Mouse (Mus musculus): ENCODE data around the gene Ddx23. TPM values are rescaled to one million over a fixed set of nuclear protein-coding genes. Genes with fewer than 3 reads are reported as not detected.
A peak's percentile ranks its signal among the peaks of the same experiment; 100 is the strongest.

The Ddx23 gene
- polyA plus RNA-seq, 1 experiment from 2014 or later = 33.0 TPM

DNA sequence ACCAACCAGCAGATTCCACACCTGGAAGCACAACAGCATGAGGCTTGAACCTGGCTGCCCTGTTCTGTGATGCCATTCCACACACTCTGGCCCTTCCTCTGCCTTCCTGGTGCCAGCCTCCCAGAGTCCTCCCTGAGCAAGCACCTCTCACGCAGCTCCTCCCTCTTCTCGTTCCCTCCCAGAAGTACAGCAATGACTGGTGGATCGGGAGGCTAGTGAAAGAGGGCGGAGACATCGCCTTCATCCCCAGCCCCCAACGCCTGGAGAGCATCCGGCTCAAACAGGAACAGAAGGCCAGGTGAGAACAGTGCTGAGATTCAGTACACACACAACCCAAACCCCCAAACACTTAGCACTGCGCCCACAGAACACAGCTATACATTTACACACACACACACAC lies 22.5 kb downstream of the Ddx23 start:
- H3K4me2 ChIP-seq (replicated peaks; ENCODE audit: low read depth, low read length) = no peak overlapping the region
- H3K9ac ChIP-seq (ENCODE audit: low read depth, low read length) = no peak overlapping the region
- no peaks in the 10 kb centered on the region for H3K9me3 ChIP-seq (ENCODE audit: control insufficient read depth, low read length)
- no peak overlapping the region for H3K4me3 ChIP-seq (ENCODE audit: low read depth, low read length)
- no peak overlapping the region for H3K27ac ChIP-seq (ENCODE audit: low read depth, low read length)
- no peaks in the 10 kb centered on the region for H3K27me3 ChIP-seq (ENCODE audit: control insufficient read depth, insufficient read depth, low read length)
- DNase-seq (ENCODE audit: low spot score) (no peak), ATAC-seq (ENCODE audit: low FRiP score) (no peak)
- WGBS = 47% methylated on average over 8 of the region's 8 CpGs
- H3K36me3 ChIP-seq (ENCODE audit: control insufficient read depth, insufficient read depth, low read length) = peaks cover 16% of the 10 kb centered on the region
- H3K4me1 ChIP-seq (replicated peaks; ENCODE audit: control insufficient read depth, insufficient read depth, low read length) = peaks cover 9% of the 10 kb centered on the region

DNA sequence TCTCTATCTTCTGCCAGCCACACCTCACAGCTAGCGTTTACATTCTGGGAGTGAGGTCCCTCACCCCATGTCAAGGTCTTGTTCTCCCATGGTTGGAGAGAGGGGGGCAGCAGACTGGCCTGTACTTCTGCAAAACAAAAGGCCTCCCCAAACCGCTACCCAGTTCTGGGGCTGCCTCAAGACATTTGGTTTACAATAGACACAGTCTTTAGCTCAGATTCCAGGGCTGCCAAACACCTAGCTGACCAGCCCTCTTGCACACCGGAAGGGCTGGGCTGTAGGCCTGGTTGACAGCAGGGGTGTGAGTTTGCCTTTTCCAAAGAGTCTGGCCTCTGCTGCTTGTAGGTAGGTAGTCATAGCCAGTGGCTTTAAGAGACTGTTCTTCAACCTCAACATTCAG lies 25.5 kb downstream of the Ddx23 start:
- 24% methylated on average over 3 of the region's 3 CpGs for WGBS
- no peak for DNase-seq (ENCODE audit: low spot score)
- Histone ChIP-seq H3K4me2 (replicated peaks; ENCODE audit: low read depth, low read length) (no peak overlapping the region), H3K4me1 (replicated peaks; ENCODE audit: control insufficient read depth, insufficient read depth, low read length) (peaks cover 19% of the 10 kb centered on the region), H3K9me3 (ENCODE audit: control insufficient read depth, low read length) (no peaks in the 10 kb centered on the region), H3K4me3 (ENCODE audit: low read depth, low read length) (no peak overlapping the region), H3K36me3 (ENCODE audit: control insufficient read depth, insufficient read depth, low read length) (peaks cover 5% of the 10 kb centered on the region; the same call in 1 of the 2 replicates), H3K27ac (ENCODE audit: low read depth, low read length) (no peak overlapping the region), H3K27me3 (ENCODE audit: control insufficient read depth, insufficient read depth, low read length) (peaks cover 8% of the 10 kb centered on the region), H3K9ac (ENCODE audit: low read depth, low read length) (no peak overlapping the region)
- ATAC-seq (ENCODE audit: low FRiP score) = no peak

- H3K4me3 ChIP-seq (ENCODE audit: low read depth, low read length) = peak overlapping the region; percentile 76
- H3K27ac ChIP-seq (ENCODE audit: low read depth, low read length) = no peak overlapping the region
- ATAC-seq (ENCODE audit: low FRiP score) (no peak), DNase-seq (ENCODE audit: low spot score) (no peak)
- no peaks in the 10 kb centered on the region for H3K9me3 ChIP-seq (ENCODE audit: control insufficient read depth, low read length)
- H3K4me2 ChIP-seq (replicated peaks; ENCODE audit: low read depth, low read length) = peak overlapping the region; percentile 81
- peaks cover 3% of the 10 kb centered on the region; the same call in 1 of the 2 replicates for H3K36me3 ChIP-seq (ENCODE audit: control insufficient read depth, insufficient read depth, low read length)
- peak overlapping the region; percentile 4; the same call in 1 of the 2 replicates for H3K9ac ChIP-seq (ENCODE audit: low read depth, low read length)
- 48% methylated on average over 5 of the region's 5 CpGs for WGBS
- peaks cover 10% of the 10 kb centered on the region for H3K27me3 ChIP-seq (ENCODE audit: control insufficient read depth, insufficient read depth, low read length)
- peaks cover 19% of the 10 kb centered on the region for H3K4me1 ChIP-seq (replicated peaks; ENCODE audit: control insufficient read depth, insufficient read depth, low read length)
Measured at GRCm38 (mm10) chr15:98636517-98636916, 26.2 kb downstream of the Ddx23 start.

DNA sequence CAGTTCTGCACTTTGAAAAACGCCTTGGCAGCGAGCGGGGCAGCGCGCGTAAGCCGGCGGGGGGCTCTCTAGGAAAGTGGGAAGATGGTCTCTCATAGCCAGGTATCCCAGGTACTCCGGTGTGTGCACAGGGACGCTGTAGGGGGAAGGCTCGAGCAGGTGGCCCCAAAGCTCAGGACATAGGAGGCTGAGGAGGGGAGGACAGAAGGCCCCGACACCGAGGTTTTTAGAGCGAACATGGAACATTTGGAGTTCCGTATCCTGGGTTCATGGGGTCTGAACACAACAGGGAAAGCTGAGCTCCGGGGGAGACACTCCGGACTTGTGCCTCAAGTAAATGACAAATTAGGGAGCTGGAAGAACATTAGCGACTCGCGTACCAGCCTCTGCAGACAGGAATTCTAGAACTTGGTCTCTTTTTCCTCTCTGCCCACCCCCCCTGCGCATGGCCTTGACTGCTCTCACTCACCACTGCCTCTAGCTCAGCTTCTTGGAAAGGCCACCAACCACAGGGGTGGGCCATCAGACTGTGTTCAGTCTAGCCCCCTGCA lies 27.3 kb downstream of the Ddx23 start:
- DNase-seq (ENCODE audit: low spot score) (peak; percentile 53), ATAC-seq (ENCODE audit: low FRiP score) (peak; percentile 0; the same call in 1 of the 2 replicates)
- peak overlapping the region; percentile 95 for H3K27ac ChIP-seq (ENCODE audit: low read depth, low read length)
- peak overlapping the region; percentile 81 for H3K4me2 ChIP-seq (replicated peaks; ENCODE audit: low read depth, low read length)
- peaks cover 23% of the 10 kb centered on the region for H3K4me1 ChIP-seq (replicated peaks; ENCODE audit: control insufficient read depth, insufficient read depth, low read length)
- H3K27me3 ChIP-seq (ENCODE audit: control insufficient read depth, insufficient read depth, low read length) = peaks cover 20% of the 10 kb centered on the region
- under 1% methylated on average over 21 of the region's 21 CpGs for WGBS
- peak overlapping the region; percentile 76 for H3K4me3 ChIP-seq (ENCODE audit: low read depth, low read length)
- peak overlapping the region; percentile 89 for H3K9ac ChIP-seq (ENCODE audit: low read depth, low read length)
- H3K36me3 ChIP-seq (ENCODE audit: control insufficient read depth, insufficient read depth, low read length) = peaks cover 3% of the 10 kb centered on the region; the same call in 1 of the 2 replicates
- no peaks in the 10 kb centered on the region for H3K9me3 ChIP-seq (ENCODE audit: control insufficient read depth, low read length)

DNA sequence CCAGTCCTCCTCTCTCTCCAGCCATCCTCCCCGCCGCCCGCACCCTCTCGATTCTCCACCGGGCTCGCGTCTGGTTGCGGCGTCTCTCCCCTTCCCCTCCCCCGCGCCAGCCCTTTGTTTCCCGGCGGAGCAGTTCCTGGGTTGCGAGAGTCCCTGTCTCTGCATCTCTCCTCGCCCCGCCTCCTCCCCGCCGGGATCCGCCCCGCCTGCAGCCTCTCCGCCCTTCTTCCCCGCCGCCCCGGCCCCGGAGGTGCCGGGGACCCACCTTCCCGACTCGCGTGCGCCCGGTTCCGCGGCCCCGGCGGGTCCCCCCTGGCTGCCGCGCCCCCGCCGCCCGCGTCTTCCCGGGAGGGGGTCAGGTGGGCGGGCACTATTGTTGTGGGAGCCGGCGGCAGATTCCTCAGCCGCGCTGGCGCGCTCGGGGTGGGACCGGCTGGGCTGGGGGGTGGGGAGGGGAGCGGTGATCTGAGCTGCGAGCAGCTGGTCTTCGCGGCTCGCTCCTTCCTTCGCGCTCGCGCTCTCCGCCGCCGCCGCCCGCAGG lies 28.1 kb downstream of the Ddx23 start:
- Histone ChIP-seq H3K4me3 (ENCODE audit: low read depth, low read length) (peak overlapping the region; percentile 76), H3K9ac (ENCODE audit: low read depth, low read length) (peak overlapping the region; percentile 89), H3K27ac (ENCODE audit: low read depth, low read length) (peak overlapping the region; percentile 95), H3K36me3 (ENCODE audit: control insufficient read depth, insufficient read depth, low read length) (peaks cover 3% of the 10 kb centered on the region; the same call in 1 of the 2 replicates), H3K27me3 (ENCODE audit: control insufficient read depth, insufficient read depth, low read length) (peaks cover 24% of the 10 kb centered on the region), H3K4me2 (replicated peaks; ENCODE audit: low read depth, low read length) (peak overlapping the region; percentile 81), H3K4me1 (replicated peaks; ENCODE audit: control insufficient read depth, insufficient read depth, low read length) (peaks cover 23% of the 10 kb centered on the region), H3K9me3 (ENCODE audit: control insufficient read depth, low read length) (no peaks in the 10 kb centered on the region)
- 1% methylated on average over 54 of the region's 65 CpGs for WGBS
- DNase-seq (ENCODE audit: low spot score) (peak; percentile 91), ATAC-seq (ENCODE audit: low FRiP score) (peak; percentile 76)

- peaks cover 27% of the 10 kb centered on the region for H3K27me3 ChIP-seq (ENCODE audit: control insufficient read depth, insufficient read depth, low read length)
- H3K4me2 ChIP-seq (replicated peaks; ENCODE audit: low read depth, low read length) = peak overlapping the region; percentile 81
- H3K9ac ChIP-seq (ENCODE audit: low read depth, low read length) = peak overlapping the region; percentile 89
- H3K4me1 ChIP-seq (replicated peaks; ENCODE audit: control insufficient read depth, insufficient read depth, low read length) = peaks cover 27% of the 10 kb centered on the region
- WGBS = 1% methylated on average over 23 of the region's 25 CpGs
- no peaks in the 10 kb centered on the region; the same call in 1 of the 2 replicates for H3K36me3 ChIP-seq (ENCODE audit: control insufficient read depth, insufficient read depth, low read length)
- H3K27ac ChIP-seq (ENCODE audit: low read depth, low read length) = peak overlapping the region; percentile 95
- no peaks in the 10 kb centered on the region for H3K9me3 ChIP-seq (ENCODE audit: control insufficient read depth, low read length)
- peak overlapping the region; percentile 76 for H3K4me3 ChIP-seq (ENCODE audit: low read depth, low read length)
- ATAC-seq (ENCODE audit: low FRiP score) (peak; percentile 8; the same call in 1 of the 2 replicates), DNase-seq (ENCODE audit: low spot score) (peak; percentile 66)
Measured at GRCm38 (mm10) chr15:98633822-98634470, 28.7 kb downstream of the Ddx23 start.

GRCm38 (mm10) chr15:98632921-98633320 lies 29.8 kb downstream of the Ddx23 start:
- peak overlapping the region; percentile 69 for H3K9ac ChIP-seq (ENCODE audit: low read depth, low read length)
- H3K36me3 ChIP-seq (ENCODE audit: control insufficient read depth, insufficient read depth, low read length) = no peaks in the 10 kb centered on the region
- DNase-seq (ENCODE audit: low spot score) (peak; percentile 69), ATAC-seq (ENCODE audit: low FRiP score) (no peak)
- H3K4me2 ChIP-seq (replicated peaks; ENCODE audit: low read depth, low read length) = peak overlapping the region; percentile 81
- peaks cover 27% of the 10 kb centered on the region for H3K27me3 ChIP-seq (ENCODE audit: control insufficient read depth, insufficient read depth, low read length)
- peaks cover 31% of the 10 kb centered on the region for H3K4me1 ChIP-seq (replicated peaks; ENCODE audit: control insufficient read depth, insufficient read depth, low read length)
- 3% methylated on average over 4 of the region's 4 CpGs for WGBS
- peak overlapping the region; percentile 76 for H3K4me3 ChIP-seq (ENCODE audit: low read depth, low read length)
- 0 out of 2 replicates have a peak overlapping the region, but pooled peaks have one; percentile 8 for H3K27ac ChIP-seq (ENCODE audit: low read depth, low read length)
- H3K9me3 ChIP-seq (ENCODE audit: control insufficient read depth, low read length) = no peaks in the 10 kb centered on the region

GRCm38 (mm10) chr15:98632107-98632744 lies 30.5 kb downstream of the Ddx23 start:
- peaks cover 31% of the 10 kb centered on the region for H3K4me1 ChIP-seq (replicated peaks; ENCODE audit: control insufficient read depth, insufficient read depth, low read length)
- H3K27me3 ChIP-seq (ENCODE audit: control insufficient read depth, insufficient read depth, low read length) = peaks cover 27% of the 10 kb centered on the region
- ATAC-seq (ENCODE audit: low FRiP score) = peak; percentile 22
- peak overlapping the region; percentile 81 for H3K4me2 ChIP-seq (replicated peaks; ENCODE audit: low read depth, low read length)
- peak overlapping the region; percentile 62 for H3K27ac ChIP-seq (ENCODE audit: low read depth, low read length)
- WGBS = under 1% methylated on average over 25 of the region's 25 CpGs
- peak overlapping the region; percentile 69 for H3K9ac ChIP-seq (ENCODE audit: low read depth, low read length)
- H3K4me3 ChIP-seq (ENCODE audit: low read depth, low read length) = peak overlapping the region; percentile 76
- H3K9me3 ChIP-seq (ENCODE audit: control insufficient read depth, low read length) = no peaks in the 10 kb centered on the region
- peak; percentile 70 for DNase-seq (ENCODE audit: low spot score)
- no peaks in the 10 kb centered on the region for H3K36me3 ChIP-seq (ENCODE audit: control insufficient read depth, insufficient read depth, low read length)
